Mouse (Mus musculus) erythroblast, embryonic 14.5 days (primary cell): Measurements from ENCODE around the gene Pcgf3.

Source experiments
- GATA1 ChIP-seq: IDR thresholded peaks from 2 replicates; pipeline ENCODE4 v1.6.1; 2012; ENCODE audit warnings: low read length, inconsistent platforms, mixed read lengths
- TAL1 ChIP-seq: IDR thresholded peaks from 3 replicates; pipeline ENCODE4 v1.6.1; 2012; ENCODE audit warnings: low read length, inconsistent platforms, mixed read lengths

DNA sequence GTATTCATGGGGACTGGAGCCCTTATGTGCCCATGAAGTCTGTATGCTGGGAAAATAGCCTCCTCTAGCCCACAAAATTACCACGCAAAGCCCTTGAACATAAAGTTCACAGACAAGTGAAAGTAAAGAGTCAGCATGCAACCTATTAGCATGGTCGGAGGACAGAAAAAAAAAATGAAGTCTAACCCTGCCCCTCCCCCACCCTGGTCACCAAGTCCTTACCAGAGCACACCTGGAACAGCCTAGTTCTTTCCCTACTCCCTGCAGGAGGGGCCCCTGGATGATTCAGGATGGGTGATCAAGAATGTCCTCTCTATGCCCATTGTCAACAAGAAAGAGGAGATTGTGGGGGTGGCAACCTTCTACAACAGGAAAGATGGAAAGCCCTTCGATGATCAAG, 38.3 kb upstream of the Pcgf3 start:
- TF ChIP-seq TAL1, result no peak
- TF ChIP-seq GATA1, result no peak
